Mouse (Mus musculus): Measurements from ENCODE around the gene Mlycd. TPM values are rescaled to one million over a fixed set of nuclear protein-coding genes. Genes with fewer than 3 reads are reported as not detected.

The Mlycd gene
- 29.8 and 46.8 TPM in 2 replicates for polyA plus RNA-seq (2012; rRNA removed)

GRCm38 (mm10) chr8:119394524-119395026 lies at the start of gene Mlycd:
Gene Mlycd, plus strand, starts transcription at chr8:119394878.

GRCm38 (mm10) chr8:119433582-119434174 lies 39.0 kb downstream of the Mlycd start, which contains the start of gene Osgin1:
Gene Osgin1, plus strand, starts transcription at chr8:119434124.

DNA sequence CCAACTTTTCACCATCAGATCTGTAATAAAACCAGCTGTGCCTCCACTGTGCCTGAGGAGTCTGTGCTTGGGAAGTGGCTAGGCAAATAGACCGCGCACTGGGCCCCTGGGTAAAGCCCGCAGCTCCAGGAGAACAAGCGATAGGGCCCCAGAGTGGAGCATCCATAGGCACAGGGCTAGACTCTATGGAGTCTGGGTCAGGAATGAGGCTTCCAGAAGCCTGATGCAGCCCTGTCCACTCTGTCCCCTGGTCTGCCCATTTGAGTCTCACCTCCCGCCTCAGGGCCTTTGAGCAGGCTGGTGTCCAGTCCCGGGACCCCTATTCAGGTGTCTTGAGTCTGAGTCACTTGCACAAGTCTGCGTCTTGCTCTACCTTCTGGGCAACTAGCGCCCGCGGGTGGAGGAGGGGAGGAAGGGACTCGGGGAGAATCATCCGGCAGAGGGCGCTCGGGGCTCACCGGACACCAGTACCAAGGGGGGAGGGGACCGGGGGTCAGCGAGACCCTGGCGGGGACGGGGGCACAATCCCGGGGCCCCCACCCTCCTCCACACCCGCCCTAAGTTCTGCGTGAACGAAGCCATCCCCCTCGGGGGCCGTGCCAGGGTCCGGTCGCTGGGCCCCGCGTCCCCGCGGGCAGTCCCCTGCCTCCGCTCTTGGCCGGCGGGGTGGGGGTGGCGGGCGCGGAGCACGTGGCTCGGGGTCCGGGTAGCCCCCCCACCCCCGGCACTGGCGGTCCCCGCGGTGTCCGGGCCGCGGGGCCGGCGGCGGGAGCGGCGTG lies 51.7 kb downstream of the Mlycd start, which contains the start of gene Necab2:
Necab2 (plus strand) TSS at position 509 of the 779 bp plus-strand sequence.

Other genes starting within 250 kb of the Mlycd start
- gene Hsbp1, start 50.4 kb upstream of the Mlycd start, polyA plus RNA-seq (2012; rRNA removed) = 14.9 and 16.1 TPM in 2 replicates
- 44.6 and 57.7 TPM in 2 replicates for gene Osgin1, start 39.2 kb downstream of the Mlycd start, polyA plus RNA-seq (2012; rRNA removed)
- 0.55 and 0.78 TPM in 2 replicates for gene Necab2, start 51.8 kb downstream of the Mlycd start, polyA plus RNA-seq (2012; rRNA removed)
- gene Slc38a8, start 106.8 kb downstream of the Mlycd start, polyA plus RNA-seq (2012; rRNA removed) = 0.02 TPM in 1 of 2 replicates, not detected in the other
- 28.2 and 30.5 TPM in 2 replicates for gene Mbtps1, start 163.9 kb downstream of the Mlycd start, polyA plus RNA-seq (2012; rRNA removed)
- gene Hsdl1, start 180.3 kb downstream of the Mlycd start, polyA plus RNA-seq (2012; rRNA removed) = 10.3 and 12.2 TPM in 2 replicates
- 0.16 and 0.30 TPM in 2 replicates for gene Dnaaf1, start 180.4 kb downstream of the Mlycd start, polyA plus RNA-seq (2012; rRNA removed)
- 13.6 and 15.8 TPM in 2 replicates for gene Taf1c, start 210.3 kb downstream of the Mlycd start, polyA plus RNA-seq (2012; rRNA removed)
- gene Adad2, start 217.9 kb downstream of the Mlycd start, polyA plus RNA-seq (2012; rRNA removed) = 0.03 and 0.12 TPM in 2 replicates
- 1.7 and 2.3 TPM in 2 replicates for gene Kcng4, start 240.8 kb downstream of the Mlycd start, polyA plus RNA-seq (2012; rRNA removed)

All from stomach, adult 2 months (tissue).